Mouse (Mus musculus) thymus, adult 2 months (tissue): ENCODE measurements around the gene Mrtfa.

ENCODE experiments used
- CTCF ChIP-seq: fragments of 200-500 bp; IDR thresholded peaks from 2 replicates; pipeline ENCODE4 v1.5.1; 2012; ENCODE audit warnings: mild to moderate bottlenecking, control low read depth, low read length, moderate library complexity, borderline replicate concordance; ENCODE audit not compliant: control insufficient read depth, poor library complexity, insufficient read depth; ENCODE audit errors: extremely low read depth
- POLR2A ChIP-seq: fragments of 200-500 bp; IDR thresholded peaks from 2 replicates; pipeline ENCODE4 v1.6.1; 2012; ENCODE audit warnings: mild to moderate bottlenecking, low read length, control low read depth, moderate library complexity; ENCODE audit not compliant: control insufficient read depth, poor library complexity, insufficient read depth; ENCODE audit errors: extremely low read depth

DNA sequence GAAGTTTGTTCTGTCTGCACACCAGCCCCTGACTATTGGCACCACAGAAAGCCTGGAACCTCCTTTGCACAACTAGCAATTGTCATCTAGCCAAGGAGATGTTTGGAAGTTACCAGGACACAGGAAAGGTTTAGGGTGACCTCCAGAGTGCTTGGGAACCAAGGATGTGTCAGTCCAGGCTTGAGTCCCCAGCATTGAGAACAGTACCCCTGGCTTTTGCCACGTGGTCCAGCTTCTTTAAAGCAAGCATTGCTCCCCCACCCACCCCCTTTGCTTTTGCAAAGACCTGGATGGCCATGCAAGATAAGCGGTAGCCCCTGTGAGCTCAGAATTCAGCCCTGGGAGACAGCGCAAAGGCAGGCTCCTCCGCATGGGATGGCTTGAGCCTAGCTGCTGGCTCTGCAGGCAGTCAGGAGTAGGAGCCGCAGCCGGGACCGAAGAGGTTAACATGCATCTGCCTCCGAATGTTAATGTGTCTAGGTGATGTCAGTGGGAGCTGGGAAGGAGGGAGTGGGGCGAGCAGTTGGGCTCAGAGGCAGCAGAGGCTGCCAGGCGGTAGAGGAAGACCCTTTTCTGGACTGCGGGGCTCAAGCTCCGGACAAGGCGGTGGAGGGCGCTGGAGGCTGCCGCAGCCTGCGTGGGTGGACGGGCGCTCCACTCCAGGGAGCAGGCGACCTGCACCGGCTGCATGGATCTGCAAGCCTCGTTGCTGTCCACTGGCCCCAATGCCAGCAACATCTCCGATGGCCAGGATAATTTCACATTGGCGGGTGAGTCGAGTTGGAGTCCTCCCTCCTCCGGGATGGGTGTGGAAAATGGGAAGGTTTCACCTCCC is 44.7 kb upstream of the Mrtfa start, which contains the start of gene Mchr1:
- TF ChIP-seq CTCF (no peak), POLR2A (no peak)
